Mouse (Mus musculus) ES-E14 (cell line): ENCODE results near the gene Dock2. TPM values are rescaled to one million over a fixed set of nuclear protein-coding genes. Genes with fewer than 3 reads are reported as not detected.

Experiments
- DNase-seq: peaks from one replicate; pipeline ENCODE4 v3.0.0-alpha.2; 2013; ENCODE audit warnings: low read depth, low spot score
- H3K27ac ChIP-seq: 2 replicates; pipeline ENCODE4 v1.5.1; 2012; ENCODE audit warnings: low read depth, mild to moderate bottlenecking, low read length, moderate library complexity, mixed read lengths; ENCODE audit not compliant: poor library complexity, insufficient read depth, severe bottlenecking
- H3K36me3 ChIP-seq: 2 replicates; pipeline ENCODE4 v1.6.1; 2012; ENCODE audit warnings: mild to moderate bottlenecking, low read length, moderate library complexity, mixed read lengths; ENCODE audit not compliant: control insufficient read depth, poor library complexity, insufficient read depth, severe bottlenecking
- H3K4me1 ChIP-seq, 2 experiments: fragments of 150-350 bp in 1 of 2; sonication (generic) in 1 of 2; 2 replicates each; pipeline ENCODE4 v1.6.1; 2012; ENCODE audit warnings: low read length in 2 of 2, mild to moderate bottlenecking in 1 of 2, mixed read lengths in 1 of 2; ENCODE audit not compliant: control insufficient read depth in 2 of 2, insufficient read depth in 2 of 2, poor library complexity in 1 of 2
- H3K4me3 ChIP-seq, 2 experiments: fragments of 150-350 bp in 1 of 2; sonication (generic) in 1 of 2; 2 replicates each; pipeline ENCODE4 v1.5.1; 2012; ENCODE audit warnings: low read length in 2 of 2, low read depth in 1 of 2, mild to moderate bottlenecking in 1 of 2, mixed read lengths in 1 of 2; ENCODE audit not compliant: insufficient read depth in 1 of 2, poor library complexity in 1 of 2, severe bottlenecking in 1 of 2
- H3K9ac ChIP-seq: 2 replicates; pipeline ENCODE4 v1.6.1; 2012; ENCODE audit warnings: low read depth, mild to moderate bottlenecking, low read length, mixed read lengths; ENCODE audit not compliant: poor library complexity, insufficient read depth, severe bottlenecking
- H3K9me3 ChIP-seq: fragments of 150-350 bp; sonication (generic); 2 replicates; pipeline ENCODE4 v1.6.1; 2012; ENCODE audit warnings: low read depth, mild to moderate bottlenecking, low read length; ENCODE audit not compliant: control insufficient read depth, insufficient read depth
- CHD2 ChIP-seq: IDR thresholded peaks from 2 replicates; pipeline ENCODE4 v1.6.1; 2014; ENCODE audit warnings: mild to moderate bottlenecking, low read depth, low read length, inconsistent platforms
- HCFC1 ChIP-seq: IDR thresholded peaks from 2 replicates; pipeline ENCODE4 v1.6.1; 2012; ENCODE audit warnings: low read length, inconsistent platforms, borderline replicate concordance; ENCODE audit not compliant: insufficient read depth
- MAFK ChIP-seq: IDR thresholded peaks from 2 replicates; pipeline ENCODE4 v1.6.1; 2014; ENCODE audit warnings: mild to moderate bottlenecking, low read depth, low read length, inconsistent platforms; ENCODE audit not compliant: insufficient read depth
- ZC3H11A ChIP-seq: IDR thresholded peaks from 2 replicates; pipeline ENCODE4 v1.6.1; 2012; ENCODE audit warnings: low read depth, mild to moderate bottlenecking, inconsistent platforms, low read length, borderline replicate concordance
- ZNF384 ChIP-seq: IDR thresholded peaks from 2 replicates; pipeline ENCODE4 v1.6.1; 2012; ENCODE audit warnings: low read depth, low read length, inconsistent platforms
- in situ Hi-C, 2 experiments: fragments of 600-800 bp; cut with MboI; formaldehyde crosslinking; loops; one replicate each; pipeline ENCODE4 v1.15.1; 2025; ENCODE audit warnings: low sequenced_read_pairs in 2 of 2, inconsistent platforms in 1 of 2; ENCODE audit not compliant: unreplicated experiment in 2 of 2
- total RNA-seq: library from RNA; depleted of rRNA; stranded (reverse); fragments of 300-350 nt; gene quantifications from 2 replicates; pipeline ENCODE4 v1.2.3, GENCODE M21; 2012

The Dock2 gene
- total RNA-seq, 1 experiment = 1.7 TPM

DNA sequence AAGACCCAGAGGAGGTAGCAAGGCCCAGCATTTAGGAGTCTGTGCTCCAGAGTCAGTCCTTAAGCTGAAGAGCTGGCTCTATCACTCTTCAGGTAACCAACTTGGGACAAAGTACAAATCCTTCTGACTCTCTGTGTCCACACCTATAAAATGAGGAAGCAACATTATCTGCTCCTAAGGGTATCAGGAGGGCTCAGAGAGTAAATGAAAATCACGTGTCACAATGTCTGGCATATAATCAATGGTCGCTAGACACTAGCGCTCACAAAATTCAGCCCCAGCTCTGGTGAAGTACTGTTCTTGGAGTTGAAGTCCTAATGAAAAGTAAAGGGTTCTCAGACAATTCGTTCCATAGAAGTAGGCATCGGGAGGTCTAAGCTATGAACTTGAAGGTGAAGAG, 386.0 kb downstream of the Dock2 start:
- no peaks in the 10 kb centered on the region for H3K9me3 ChIP-seq
- H3K4me3 ChIP-seq = no peak overlapping the region
- TF ChIP-seq ZC3H11A (no peak), ZNF384 (no peak), CHD2 (no peak), MAFK (no peak), HCFC1 (no peak)
- no peak for DNase-seq
- no peak overlapping the region for H3K9ac ChIP-seq
- 0 out of 4 replicates have a peak, but pooled peaks cover 0 to 2% of the 10 kb centered on the region in 2 experiments for H3K4me1 ChIP-seq
- in situ Hi-C loops = no loop called here
- H3K36me3 ChIP-seq = no peaks in the 10 kb centered on the region
- no peak overlapping the region for H3K27ac ChIP-seq

DNA sequence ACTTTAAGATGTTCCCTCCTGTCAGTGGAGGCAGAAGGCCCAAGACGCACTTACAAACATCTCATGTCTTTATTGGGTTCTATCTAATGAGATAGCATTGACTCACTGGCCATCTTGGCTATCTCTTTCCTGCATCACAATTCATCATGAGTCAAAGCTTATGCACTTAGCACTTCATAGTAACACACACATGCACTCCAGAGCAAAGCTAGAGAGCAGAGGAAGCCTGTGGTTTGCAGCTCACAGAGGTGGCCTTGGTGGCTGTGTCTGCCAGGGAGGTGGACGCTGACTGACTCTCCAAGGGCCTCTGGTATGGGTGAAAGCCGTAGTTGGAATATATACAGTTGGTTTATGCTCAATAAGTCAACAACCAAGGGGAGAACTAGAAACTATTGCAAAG, 387.9 kb downstream of the Dock2 start:
- Histone ChIP-seq H3K4me3 (no peak overlapping the region), H3K9ac (no peak overlapping the region), H3K36me3 (no peaks in the 10 kb centered on the region), H3K27ac (no peak overlapping the region), H3K4me1 (no peaks in the 10 kb centered on the region), H3K9me3 (no peaks in the 10 kb centered on the region)
- TF ChIP-seq HCFC1 (no peak), CHD2 (no peak), ZC3H11A (no peak), MAFK (no peak), ZNF384 (no peak)
- in situ Hi-C loops = no loop called here
- no peak for DNase-seq

DNA sequence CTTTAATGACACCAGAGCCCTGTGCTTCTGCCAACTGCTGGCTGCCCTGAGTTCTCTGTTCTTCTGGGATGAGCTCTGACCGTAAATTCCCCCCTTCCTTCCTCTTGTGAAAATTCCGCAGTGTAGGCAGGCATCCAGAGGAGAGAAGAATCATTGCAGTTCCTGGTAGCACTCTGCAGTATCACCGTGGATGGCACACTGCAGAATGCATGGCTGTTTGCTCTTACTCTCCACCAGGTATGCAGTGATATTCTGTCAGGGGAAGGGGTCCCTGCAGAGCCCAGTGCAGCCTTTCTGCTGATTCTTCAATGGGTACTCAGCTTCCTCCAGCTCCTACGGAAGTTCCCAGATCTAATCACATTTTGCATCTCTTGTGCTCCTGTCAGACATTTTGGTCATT, 391.6 kb downstream of the Dock2 start:
- Histone ChIP-seq H3K27ac (no peak overlapping the region), H3K9me3 (no peaks in the 10 kb centered on the region), H3K4me1 (no peaks in the 10 kb centered on the region), H3K4me3 (no peak overlapping the region), H3K9ac (no peak overlapping the region), H3K36me3 (no peaks in the 10 kb centered on the region)
- TF ChIP-seq MAFK (no peak), ZNF384 (no peak), CHD2 (no peak), ZC3H11A (no peak)
- DNase-seq = no peak
- in situ Hi-C loops = no loop called here

DNA sequence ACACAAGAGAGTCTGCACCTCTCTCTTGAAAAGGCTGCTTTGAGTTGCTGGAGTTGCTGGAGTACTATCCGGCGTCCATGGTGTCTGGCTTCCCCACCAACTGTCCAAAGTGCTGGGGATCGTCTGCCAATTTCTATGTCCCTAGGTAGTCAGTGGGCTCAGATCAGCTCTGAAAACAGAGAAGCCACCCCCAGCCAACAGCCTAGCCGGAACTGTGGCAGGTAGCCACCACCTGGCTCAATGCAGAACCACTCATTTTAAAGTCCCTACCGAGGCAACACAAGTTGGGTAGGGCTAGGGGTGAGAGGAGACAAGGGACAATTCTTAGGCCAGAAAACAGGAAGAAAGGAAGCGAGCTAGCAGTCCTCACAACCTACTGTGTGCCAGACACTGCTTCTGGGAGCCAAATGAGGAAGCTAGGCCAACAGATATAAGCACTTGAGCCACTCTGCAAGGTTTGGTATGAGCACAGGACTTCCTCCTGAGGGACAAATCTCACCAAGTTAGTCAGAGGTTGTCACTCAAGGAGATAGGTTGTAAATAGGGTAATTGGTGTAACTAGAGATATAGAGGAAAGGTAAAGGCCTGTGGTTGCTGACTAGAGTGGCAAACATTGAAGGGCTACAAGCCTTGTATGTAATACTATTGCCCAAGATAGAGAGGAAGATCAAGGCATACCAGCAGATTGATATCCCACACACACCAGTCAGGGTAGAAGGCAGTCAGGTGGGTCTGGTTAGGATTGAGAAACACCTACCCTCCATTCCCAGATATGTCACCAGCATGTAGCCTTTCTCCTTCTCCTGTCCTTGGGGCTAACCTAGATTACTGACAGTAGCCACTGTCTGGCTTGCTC, 394.2 kb downstream of the Dock2 start:
- DNase-seq = no peak
- no peaks in the 10 kb centered on the region for H3K9me3 ChIP-seq
- H3K9ac ChIP-seq = no peak overlapping the region
- in situ Hi-C loops = no loop called here
- TF ChIP-seq MAFK (no peak), HCFC1 (no peak), ZC3H11A (no peak), ZNF384 (no peak), CHD2 (no peak)
- H3K27ac ChIP-seq = no peak overlapping the region
- H3K4me1 ChIP-seq = no peaks in the 10 kb centered on the region
- H3K4me3 ChIP-seq = no peak overlapping the region
- no peaks in the 10 kb centered on the region for H3K36me3 ChIP-seq
